Mouse (Mus musculus) stomach, embryonic 16.5 days (tissue): ENCODE results near the gene Susd6. TPM values are rescaled to one million over a fixed set of nuclear protein-coding genes. Genes with fewer than 3 reads are reported as not detected.

Experiments
- ATAC-seq: fragments of 200-750 bp; cut with Nextera tagmentation; 2 replicates; pipeline ENCODE4 v1.8.0; 2017; ENCODE audit warnings: moderate number of reproducible peaks, moderate TSS enrichment; ENCODE audit not compliant: insufficient read depth, low FRiP score
- H3K27ac ChIP-seq: fragments of 300-500 bp; sonication (generic); 2 replicates; pipeline ENCODE4 v1.5.1; 2014; ENCODE audit warnings: low read length
- H3K27me3 ChIP-seq: fragments of 300-500 bp; sonication (generic); 2 replicates; pipeline ENCODE4 v1.6.1; 2014; ENCODE audit warnings: low read length, control low read depth, mixed read lengths; ENCODE audit not compliant: control insufficient read depth, insufficient read depth
- H3K36me3 ChIP-seq: fragments of 300-500 bp; sonication (generic); 2 replicates; pipeline ENCODE4 v1.6.1; 2014; ENCODE audit warnings: low read length; ENCODE audit not compliant: control insufficient read depth, insufficient read depth
- H3K4me1 ChIP-seq: fragments of 300-500 bp; sonication (generic); 2 replicates; pipeline ENCODE4 v1.6.1; 2014; ENCODE audit warnings: low read length, control low read depth, mixed read lengths; ENCODE audit not compliant: control insufficient read depth, insufficient read depth
- H3K4me2 ChIP-seq: fragments of 300-500 bp; sonication (generic); 2 replicates; pipeline ENCODE4 v1.6.1; 2014; ENCODE audit warnings: low read depth, low read length, mixed read lengths
- H3K4me3 ChIP-seq: fragments of 300-500 bp; sonication (generic); replicated peaks from 2 replicates; pipeline ENCODE4 v1.5.1; 2014; ENCODE audit warnings: mild to moderate bottlenecking, low read length
- H3K9ac ChIP-seq: fragments of 300-500 bp; sonication (generic); 2 replicates; pipeline ENCODE4 v1.6.1; 2014; ENCODE audit warnings: low read length
- H3K9me3 ChIP-seq: fragments of 300-500 bp; sonication (generic); replicated peaks from 2 replicates; pipeline ENCODE4 v1.6.1; 2016; ENCODE audit warnings: low read length, control low read depth; ENCODE audit not compliant: control insufficient read depth
- WGBS: fragments of 180-500 bp; shearing (Covaris S2); extraction: QIAGEN DNeasy Blood & Tissue Kit; methylation state at CpG from one replicate; pipeline ENCODE4 v1.1.7; 2014; 5-methylcytosine and 5-hydroxymethylcytosine counted together
- polyA plus RNA-seq: library from polyadenylated mRNA; unstranded; fragments of >200 nt; fragmentation: Nextera tagmentation; extraction: Ambion mirVana; gene quantifications from 2 replicates; pipeline ENCODE4 v1.2.1, GENCODE M21; 2015

Gene Susd6
- polyA plus RNA-seq, 1 experiment from 2014 or later = 17.6 TPM

DNA sequence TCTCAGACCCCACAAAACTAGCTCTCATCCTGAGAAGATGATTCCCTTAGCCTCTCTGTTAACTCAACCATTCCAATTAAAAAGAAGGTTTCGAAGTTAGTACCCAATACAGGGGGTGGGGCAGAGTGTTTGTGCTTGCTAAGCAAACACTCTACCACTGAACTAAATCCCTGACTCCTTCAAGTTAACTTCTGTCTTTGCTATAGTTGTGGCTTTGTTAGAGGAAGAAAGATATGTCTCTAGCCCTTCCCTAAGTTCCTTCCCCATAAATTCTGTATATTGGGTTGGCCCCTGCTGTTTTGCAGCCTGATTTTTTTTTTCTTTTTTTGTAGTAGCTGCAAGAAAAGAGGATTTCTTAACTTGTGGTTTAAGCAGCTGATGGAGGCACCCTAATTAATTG lies 61.7 kb downstream of the Susd6 start:
- no peak overlapping the region for H3K4me2 ChIP-seq
- no peaks in the 10 kb centered on the region for H3K9me3 ChIP-seq
- no peaks in the 10 kb centered on the region for H3K27me3 ChIP-seq
- no peaks in the 10 kb centered on the region for H3K36me3 ChIP-seq
- H3K4me1 ChIP-seq = peaks cover 17% of the 10 kb centered on the region
- no peak overlapping the region for H3K9ac ChIP-seq
- ATAC-seq = no peak
- no peak overlapping the region for H3K4me3 ChIP-seq
- WGBS = 58% methylated on average over 1 of the region's 1 CpGs
- H3K27ac ChIP-seq = no peak overlapping the region

DNA sequence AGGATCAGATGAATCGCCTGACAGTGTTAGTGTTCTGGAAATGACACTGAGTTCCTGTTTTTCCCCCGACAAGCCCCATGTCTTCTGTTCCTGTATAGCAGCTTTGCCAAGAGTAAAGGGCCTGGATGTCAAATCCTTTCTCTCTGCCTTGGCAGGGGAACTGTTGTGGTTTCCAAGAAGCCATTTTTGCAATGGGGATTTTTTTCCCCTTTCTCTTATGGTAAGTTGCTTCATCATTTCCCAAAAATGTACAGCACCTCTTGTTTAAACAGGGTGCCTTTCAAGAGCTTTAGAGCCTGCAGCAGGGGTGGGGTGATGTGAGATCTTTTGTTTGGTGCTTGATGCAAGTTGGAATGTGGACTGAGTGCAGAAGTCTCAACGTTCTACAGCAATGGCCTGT lies 63.4 kb downstream of the Susd6 start:
- no peak overlapping the region for H3K4me2 ChIP-seq
- H3K9ac ChIP-seq = no peak overlapping the region
- H3K4me1 ChIP-seq = peaks cover 17% of the 10 kb centered on the region
- no peak overlapping the region for H3K4me3 ChIP-seq
- H3K27ac ChIP-seq = peak overlapping the region; percentile 65
- WGBS = 24% methylated on average over 3 of the region's 3 CpGs
- H3K9me3 ChIP-seq = no peaks in the 10 kb centered on the region
- no peak; the same call in 1 of the 2 replicates for ATAC-seq
- H3K27me3 ChIP-seq = no peaks in the 10 kb centered on the region
- no peaks in the 10 kb centered on the region for H3K36me3 ChIP-seq

GRCm38 (mm10) chr12:80854671-80855070 lies 64.4 kb downstream of the Susd6 start:
- no peak overlapping the region for H3K9ac ChIP-seq
- no peak overlapping the region for H3K27ac ChIP-seq
- H3K4me2 ChIP-seq = no peak overlapping the region
- no peaks in the 10 kb centered on the region for H3K36me3 ChIP-seq
- WGBS = 93% methylated on average over 4 of the region's 4 CpGs
- H3K27me3 ChIP-seq = no peaks in the 10 kb centered on the region
- H3K4me1 ChIP-seq = peaks cover 17% of the 10 kb centered on the region
- no peak overlapping the region for H3K4me3 ChIP-seq
- no peaks in the 10 kb centered on the region for H3K9me3 ChIP-seq
- ATAC-seq = no peak

GRCm38 (mm10) chr12:80855100-80855499 lies 64.8 kb downstream of the Susd6 start:
- 81% methylated on average over 2 of the region's 2 CpGs for WGBS
- H3K27me3 ChIP-seq = no peaks in the 10 kb centered on the region
- H3K27ac ChIP-seq = no peak overlapping the region
- H3K4me2 ChIP-seq = no peak overlapping the region
- peaks cover 17% of the 10 kb centered on the region for H3K4me1 ChIP-seq
- H3K9me3 ChIP-seq = no peaks in the 10 kb centered on the region
- no peak overlapping the region for H3K9ac ChIP-seq
- no peak for ATAC-seq
- H3K4me3 ChIP-seq = no peak overlapping the region
- no peaks in the 10 kb centered on the region for H3K36me3 ChIP-seq

GRCm38 (mm10) chr12:80855581-80855980 lies 65.3 kb downstream of the Susd6 start:
- H3K27ac ChIP-seq = no peak overlapping the region
- no peak overlapping the region for H3K9ac ChIP-seq
- H3K4me2 ChIP-seq = no peak overlapping the region
- H3K9me3 ChIP-seq = no peaks in the 10 kb centered on the region
- no peaks in the 10 kb centered on the region for H3K27me3 ChIP-seq
- ATAC-seq = no peak
- no peaks in the 10 kb centered on the region for H3K36me3 ChIP-seq
- H3K4me1 ChIP-seq = peaks cover 17% of the 10 kb centered on the region
- 36% methylated on average over 1 of the region's 1 CpGs for WGBS
- H3K4me3 ChIP-seq = no peak overlapping the region

- no peaks in the 10 kb centered on the region for H3K27me3 ChIP-seq
- no peak for ATAC-seq
- no peaks in the 10 kb centered on the region for H3K9me3 ChIP-seq
- H3K36me3 ChIP-seq = no peaks in the 10 kb centered on the region
- H3K4me2 ChIP-seq = no peak overlapping the region
- no peak overlapping the region for H3K9ac ChIP-seq
- H3K4me1 ChIP-seq = peaks cover 18% of the 10 kb centered on the region
- no peak overlapping the region for H3K27ac ChIP-seq
- WGBS = 76% methylated on average over 3 of the region's 3 CpGs
- H3K4me3 ChIP-seq = no peak overlapping the region
These were observed 67.5 kb downstream of the Susd6 start for GRCm38 (mm10) chr12:80857636-80858293.

GRCm38 (mm10) chr12:80858307-80858706 lies 68.0 kb downstream of the Susd6 start:
- H3K27me3 ChIP-seq = no peaks in the 10 kb centered on the region
- no peak overlapping the region for H3K9ac ChIP-seq
- no peak for ATAC-seq
- H3K36me3 ChIP-seq = no peaks in the 10 kb centered on the region
- no peak overlapping the region for H3K27ac ChIP-seq
- H3K4me3 ChIP-seq = no peak overlapping the region
- 75% methylated on average over 2 of the region's 2 CpGs for WGBS
- no peaks in the 10 kb centered on the region for H3K9me3 ChIP-seq
- no peak overlapping the region for H3K4me2 ChIP-seq
- H3K4me1 ChIP-seq = peaks cover 18% of the 10 kb centered on the region

DNA sequence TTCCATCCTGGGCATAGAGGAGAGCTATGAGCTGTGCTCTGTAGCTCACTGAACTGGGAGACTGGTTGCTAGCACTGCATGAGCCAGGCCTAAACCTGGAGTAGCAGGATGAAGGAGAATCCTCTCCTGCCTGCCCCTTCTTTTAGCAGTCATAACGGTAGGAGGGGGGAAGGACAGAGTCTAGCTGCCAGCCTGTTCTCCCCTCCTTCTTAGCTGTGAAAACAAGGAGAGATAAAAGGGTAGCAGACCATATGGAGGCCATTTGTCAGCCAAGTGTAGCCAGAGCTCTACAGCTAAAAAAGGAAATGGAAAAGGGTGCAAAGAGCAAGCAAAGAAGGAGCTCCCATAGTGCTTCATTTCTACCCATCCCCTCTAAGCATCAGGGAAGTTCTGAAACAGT lies 71.6 kb downstream of the Susd6 start:
- Histone ChIP-seq H3K9ac (no peak overlapping the region), H3K4me1 (0 out of 2 replicates have a peak, but pooled peaks cover 6% of the 10 kb centered on the region), H3K4me3 (no peak overlapping the region), H3K27ac (no peak overlapping the region), H3K36me3 (no peaks in the 10 kb centered on the region), H3K9me3 (no peaks in the 10 kb centered on the region), H3K27me3 (no peaks in the 10 kb centered on the region), H3K4me2 (no peak overlapping the region)
- 0% methylated on average over 1 of the region's 1 CpGs for WGBS
- no peak for ATAC-seq

DNA sequence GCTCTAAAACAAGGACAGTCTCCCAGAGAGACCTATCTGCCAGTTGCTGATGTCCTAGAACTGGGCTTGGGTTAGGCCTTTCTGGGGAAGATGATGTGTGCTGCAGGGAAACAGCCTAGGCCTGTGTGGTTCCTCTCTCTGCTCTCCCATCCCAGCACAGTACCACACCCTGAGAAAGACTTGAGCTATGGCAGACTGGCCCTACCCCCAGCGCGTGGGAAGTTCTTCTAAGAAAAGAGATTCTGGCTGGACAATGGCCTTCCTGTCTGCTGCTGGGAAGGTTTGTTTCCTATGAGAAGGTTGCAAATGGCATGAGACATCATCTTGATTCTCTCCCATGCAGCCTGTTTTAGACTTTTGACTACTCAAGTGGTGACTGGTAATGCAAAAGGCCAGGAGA lies 73.1 kb downstream of the Susd6 start:
- Histone ChIP-seq H3K9ac (no peak overlapping the region), H3K27ac (peak overlapping the region; percentile 16; the same call in 1 of the 2 replicates), H3K9me3 (no peaks in the 10 kb centered on the region), H3K4me1 (0 out of 2 replicates have a peak, but pooled peaks cover 6% of the 10 kb centered on the region), H3K27me3 (no peaks in the 10 kb centered on the region), H3K4me3 (no peak overlapping the region), H3K36me3 (no peaks in the 10 kb centered on the region), H3K4me2 (no peak overlapping the region)
- ATAC-seq = no peak
- WGBS = 72% methylated on average over 2 of the region's 2 CpGs
